Mouse (Mus musculus) C2C12 (cell line): Measurements from ENCODE around the gene Hcrtr1. TPM values are rescaled to one million over a fixed set of nuclear protein-coding genes. Genes with fewer than 3 reads are reported as not detected.

Experiments used
- H3K27me3 ChIP-seq: one replicate; pipeline ENCODE4 v1.6.1; 2011; ENCODE audit not compliant: control insufficient read depth, insufficient read depth, insufficient read length
- H3K36me3 ChIP-seq: one replicate; pipeline ENCODE4 v1.6.1; 2011; ENCODE audit not compliant: control insufficient read depth, insufficient read depth
- H3K4me3 ChIP-seq: one replicate; pipeline ENCODE4 v1.5.1; 2011; ENCODE audit warnings: mild to moderate bottlenecking, control low read depth; ENCODE audit not compliant: poor library complexity, insufficient read depth, severe bottlenecking
- H3K79me2 ChIP-seq: one replicate; pipeline ENCODE4 v1.6.1; 2011; ENCODE audit not compliant: control insufficient read depth, insufficient read depth
- H3K79me3 ChIP-seq: one replicate; pipeline ENCODE4 v1.6.1; 2011; ENCODE audit warnings: low read depth, control low read depth
- H3ac ChIP-seq: one replicate; pipeline ENCODE3; 2011; ENCODE audit warnings: low read depth; ENCODE audit not compliant: control insufficient read depth, insufficient read length
- CEBPB ChIP-seq: IDR thresholded peaks from one replicate; pipeline ENCODE4 v1.6.1; 2011; ENCODE audit warnings: low read depth, mild to moderate bottlenecking, control low read depth, moderate library complexity
- CTCF ChIP-seq: IDR thresholded peaks from one replicate; pipeline ENCODE4 v1.5.1; 2011; ENCODE audit not compliant: control insufficient read depth, insufficient read depth, insufficient read length
- FOSL1 ChIP-seq: IDR thresholded peaks from one replicate; pipeline ENCODE4 v1.8.0; 2011; ENCODE audit warnings: mild to moderate bottlenecking, low read length; ENCODE audit not compliant: poor library complexity, insufficient read depth, severe bottlenecking
- MAX ChIP-seq: IDR thresholded peaks from one replicate; pipeline ENCODE4 v1.6.1; 2011; ENCODE audit warnings: mild to moderate bottlenecking, control low read depth
- MYOD1 ChIP-seq: IDR thresholded peaks from one replicate; pipeline ENCODE4 v1.6.1; 2011; ENCODE audit warnings: low read depth; ENCODE audit not compliant: control insufficient read depth, insufficient read length
- MYOG ChIP-seq: IDR thresholded peaks from one replicate; pipeline ENCODE4 v1.6.1; 2011; ENCODE audit not compliant: control insufficient read depth, insufficient read length; ENCODE audit errors: extremely low read depth
- USF1 ChIP-seq: IDR thresholded peaks from one replicate; pipeline ENCODE4 v1.6.1; 2011; ENCODE audit warnings: low read depth, mild to moderate bottlenecking, control low read depth, moderate library complexity
- polyA plus RNA-seq: library from polyadenylated mRNA; unstranded; fragments of >200 nt; fragmentation: generic; extraction: Trizol; gene quantifications from one replicate; pipeline ENCODE4 v1.2.1, GENCODE M21; 2012; ENCODE audit warnings: missing spikeins

The Hcrtr1 gene
- polyA plus RNA-seq, 1 experiment = not detected

DNA sequence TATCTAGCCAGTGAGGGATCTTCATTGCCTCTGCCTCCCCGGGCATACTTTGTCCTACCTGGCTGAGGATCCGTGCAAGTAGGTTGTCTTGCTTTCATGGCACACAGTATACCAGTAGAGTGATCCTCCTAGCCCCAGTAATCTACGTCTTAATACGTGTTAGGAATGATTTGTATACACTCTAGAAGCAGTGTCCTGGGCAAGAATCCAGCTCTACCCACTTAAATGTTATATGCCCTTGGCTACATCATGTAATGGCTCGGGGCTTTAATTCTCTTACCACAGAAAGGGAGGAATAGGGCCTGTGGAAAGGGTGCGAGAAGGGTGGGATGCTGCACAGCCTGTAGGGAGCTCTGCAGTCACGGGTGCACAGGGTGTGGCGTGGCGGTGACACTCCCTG lies 29.5 kb downstream of the Hcrtr1 start:
- Histone ChIP-seq H3K79me2 (peaks cover 56% of the 10 kb centered on the region), H3ac (no peak overlapping the region), H3K79me3 (peaks cover 14% of the 10 kb centered on the region), H3K4me3 (no peak overlapping the region), H3K36me3 (no peaks in the 10 kb centered on the region), H3K27me3 (no peaks in the 10 kb centered on the region)
- TF ChIP-seq CEBPB (no peak), CTCF (no peak), USF1 (no peak), MYOG (no peak), FOSL1 (no peak), MYOD1 (no peak), MAX (no peak)

DNA sequence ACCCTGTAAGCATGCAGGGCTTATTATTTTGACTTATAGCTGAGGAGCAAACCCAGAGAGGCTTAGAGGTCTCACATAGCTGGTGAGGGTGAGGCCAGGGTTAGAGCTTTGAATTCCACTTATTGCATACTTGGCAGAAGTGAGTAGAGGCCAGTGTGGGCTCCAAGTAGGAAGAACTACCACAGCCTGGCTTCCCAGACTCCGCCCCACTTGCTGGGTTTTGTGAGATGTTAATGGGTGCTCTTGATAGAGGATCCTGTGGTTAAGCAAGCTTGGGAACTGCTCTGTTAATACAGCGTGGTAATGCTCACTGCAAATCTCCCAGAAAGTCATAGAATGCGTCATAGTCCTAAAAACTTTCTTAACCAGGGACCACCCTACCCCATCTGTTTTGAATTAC lies 30.2 kb downstream of the Hcrtr1 start:
- Histone ChIP-seq H3K79me2 (peaks cover 56% of the 10 kb centered on the region), H3K4me3 (no peak overlapping the region), H3ac (no peak overlapping the region), H3K36me3 (no peaks in the 10 kb centered on the region), H3K27me3 (no peaks in the 10 kb centered on the region), H3K79me3 (peaks cover 14% of the 10 kb centered on the region)
- TF ChIP-seq CEBPB (no peak), MYOG (no peak), CTCF (no peak)

GRCm38 (mm10) chr4:130107444-130108131 lies 31.6 kb downstream of the Hcrtr1 start:
- TF ChIP-seq CEBPB (peak; percentile 72), USF1 (no peak)
- Histone ChIP-seq H3ac (peak overlapping the region; percentile 65), H3K36me3 (no peaks in the 10 kb centered on the region), H3K27me3 (no peaks in the 10 kb centered on the region), H3K79me2 (peaks cover 44% of the 10 kb centered on the region), H3K79me3 (peaks cover 12% of the 10 kb centered on the region), H3K4me3 (peak overlapping the region; percentile 63)

- Histone ChIP-seq H3K27me3 (no peaks in the 10 kb centered on the region), H3K36me3 (no peaks in the 10 kb centered on the region), H3K4me3 (peak overlapping the region; percentile 63), H3ac (no peak overlapping the region), H3K79me2 (peaks cover 42% of the 10 kb centered on the region), H3K79me3 (peaks cover 12% of the 10 kb centered on the region)
- TF ChIP-seq MYOG (no peak), MYOD1 (no peak), CEBPB (no peak), MAX (no peak), FOSL1 (no peak), USF1 (no peak), CTCF (no peak)
These were observed 32.1 kb downstream of the Hcrtr1 start for GRCm38 (mm10) chr4:130107065-130107443.

GRCm38 (mm10) chr4:130104584-130104983 lies 34.6 kb downstream of the Hcrtr1 start:
- H3K79me2 ChIP-seq = peaks cover 20% of the 10 kb centered on the region

GRCm38 (mm10) chr4:130103632-130104031 lies 35.5 kb downstream of the Hcrtr1 start:
- no peak overlapping the region for H3ac ChIP-seq
- peaks cover 10% of the 10 kb centered on the region for H3K79me2 ChIP-seq
- H3K4me3 ChIP-seq = no peak overlapping the region
- TF ChIP-seq USF1 = no peak
- TF ChIP-seq CEBPB = no peak
- no peak for TF ChIP-seq FOSL1
- no peak for TF ChIP-seq MYOD1
- TF ChIP-seq MAX = no peak
- no peak for TF ChIP-seq MYOG
- TF ChIP-seq CTCF = no peak
- no peaks in the 10 kb centered on the region for H3K36me3 ChIP-seq
- H3K27me3 ChIP-seq = peaks cover 9% of the 10 kb centered on the region
- peaks cover 3% of the 10 kb centered on the region for H3K79me3 ChIP-seq

More at GRCm38 (mm10) chr4:130104584-130104983, 34.6 kb downstream of the Hcrtr1 start:
- Histone ChIP-seq H3K27me3 (peaks cover 6% of the 10 kb centered on the region), H3K79me3 (peaks cover 6% of the 10 kb centered on the region), H3K4me3 (no peak overlapping the region), H3K36me3 (no peaks in the 10 kb centered on the region), H3ac (no peak overlapping the region)
- TF ChIP-seq MAX = no peak
